Mouse (Mus musculus): ENCODE results near the gene Tff3. TPM values are rescaled to one million over a fixed set of nuclear protein-coding genes. Genes with fewer than 3 reads are reported as not detected.

Gene Tff3
- polyA plus RNA-seq, 1 experiment: 0.28 TPM

GRCm38 (mm10) chr17:31136821-31137220 is 7.4 kb upstream of the Tff3 start:
- Histone ChIP-seq H3K36me3 (ENCODE audit: control insufficient read depth, insufficient read depth, low read length) (no peaks in the 10 kb centered on the region), H3K4me1 (ENCODE audit: control insufficient read depth, insufficient read depth, low read length) (no peaks in the 10 kb centered on the region; the same call in 1 of the 2 replicates), H3K27ac (ENCODE audit: control insufficient read depth, insufficient read depth, low read depth, low read length) (no peak overlapping the region), H3K27me3 (ENCODE audit: control insufficient read depth, insufficient read depth, low read length) (no peaks in the 10 kb centered on the region), H3K4me3 (ENCODE audit: control insufficient read depth, low read depth, low read length) (no peak overlapping the region)
- TF ChIP-seq POLR2A (IDR thresholded peaks at IDR 0.05; ENCODE audit: control insufficient read depth, low read depth, low read length) (no peak), CTCF (IDR thresholded peaks at IDR 0.05; ENCODE audit: control insufficient read depth, insufficient read depth, insufficient replicate concordance, low read depth, low read length) (no peak)

GRCm38 (mm10) chr17:31136291-31136690 is 6.8 kb upstream of the Tff3 start:
- Histone ChIP-seq H3K36me3 (ENCODE audit: control insufficient read depth, insufficient read depth, low read length) (no peaks in the 10 kb centered on the region), H3K27me3 (ENCODE audit: control insufficient read depth, insufficient read depth, low read length) (no peaks in the 10 kb centered on the region), H3K27ac (ENCODE audit: control insufficient read depth, insufficient read depth, low read depth, low read length) (no peak overlapping the region), H3K4me3 (ENCODE audit: control insufficient read depth, low read depth, low read length) (no peak overlapping the region), H3K4me1 (ENCODE audit: control insufficient read depth, insufficient read depth, low read length) (no peaks in the 10 kb centered on the region; the same call in 1 of the 2 replicates)
- TF ChIP-seq CTCF (IDR thresholded peaks at IDR 0.05; ENCODE audit: control insufficient read depth, insufficient read depth, insufficient replicate concordance, low read depth, low read length): no peak
- TF ChIP-seq POLR2A (IDR thresholded peaks at IDR 0.05; ENCODE audit: control insufficient read depth, low read depth, low read length): no peak

- Histone ChIP-seq H3K4me1 (ENCODE audit: control insufficient read depth, insufficient read depth, low read length) (no peaks in the 10 kb centered on the region; the same call in 1 of the 2 replicates), H3K27ac (ENCODE audit: control insufficient read depth, insufficient read depth, low read depth, low read length) (no peak overlapping the region), H3K36me3 (ENCODE audit: control insufficient read depth, insufficient read depth, low read length) (no peaks in the 10 kb centered on the region), H3K4me3 (ENCODE audit: control insufficient read depth, low read depth, low read length) (no peak overlapping the region), H3K27me3 (ENCODE audit: control insufficient read depth, insufficient read depth, low read length) (no peaks in the 10 kb centered on the region)
- TF ChIP-seq CTCF (IDR thresholded peaks at IDR 0.05; ENCODE audit: control insufficient read depth, insufficient read depth, insufficient replicate concordance, low read depth, low read length): no peak
Measured at GRCm38 (mm10) chr17:31134913-31135312, 5.5 kb upstream of the Tff3 start.

GRCm38 (mm10) chr17:31133776-31134175 is 4.3 kb upstream of the Tff3 start:
- no peaks in the 10 kb centered on the region; the same call in 1 of the 2 replicates for H3K4me1 ChIP-seq (ENCODE audit: control insufficient read depth, insufficient read depth, low read length)
- no peak overlapping the region for H3K4me3 ChIP-seq (ENCODE audit: control insufficient read depth, low read depth, low read length)
- no peak for TF ChIP-seq POLR2A (IDR thresholded peaks at IDR 0.05; ENCODE audit: control insufficient read depth, low read depth, low read length)
- no peak for TF ChIP-seq CTCF (IDR thresholded peaks at IDR 0.05; ENCODE audit: control insufficient read depth, insufficient read depth, insufficient replicate concordance, low read depth, low read length)
- H3K27ac ChIP-seq (ENCODE audit: control insufficient read depth, insufficient read depth, low read depth, low read length): no peak overlapping the region
- H3K36me3 ChIP-seq (ENCODE audit: control insufficient read depth, insufficient read depth, low read length): no peaks in the 10 kb centered on the region
- H3K27me3 ChIP-seq (ENCODE audit: control insufficient read depth, insufficient read depth, low read length): no peaks in the 10 kb centered on the region

- TF ChIP-seq POLR2A (IDR thresholded peaks at IDR 0.05; ENCODE audit: control insufficient read depth, low read depth, low read length) (no peak), CTCF (IDR thresholded peaks at IDR 0.05; ENCODE audit: control insufficient read depth, insufficient read depth, insufficient replicate concordance, low read depth, low read length) (no peak)
- Histone ChIP-seq H3K4me1 (ENCODE audit: control insufficient read depth, insufficient read depth, low read length) (no peaks in the 10 kb centered on the region; the same call in 1 of the 2 replicates), H3K4me3 (ENCODE audit: control insufficient read depth, low read depth, low read length) (no peak overlapping the region), H3K27ac (ENCODE audit: control insufficient read depth, insufficient read depth, low read depth, low read length) (no peak overlapping the region), H3K36me3 (ENCODE audit: control insufficient read depth, insufficient read depth, low read length) (no peaks in the 10 kb centered on the region), H3K27me3 (ENCODE audit: control insufficient read depth, insufficient read depth, low read length) (no peaks in the 10 kb centered on the region)
Measured at GRCm38 (mm10) chr17:31131269-31131821, 1.9 kb upstream of the Tff3 start.

GRCm38 (mm10) chr17:31128708-31129318 is 633 bp downstream of the Tff3 start:
- Histone ChIP-seq H3K27me3 (ENCODE audit: control insufficient read depth, insufficient read depth, low read length) (no peaks in the 10 kb centered on the region), H3K4me1 (ENCODE audit: control insufficient read depth, insufficient read depth, low read length) (no peaks in the 10 kb centered on the region; the same call in 1 of the 2 replicates)

GRCm38 (mm10) chr17:31125548-31126266 is 3.7 kb downstream of the Tff3 start:
- no peak overlapping the region for H3K4me3 ChIP-seq (ENCODE audit: control insufficient read depth, low read depth, low read length)
- H3K36me3 ChIP-seq (ENCODE audit: control insufficient read depth, insufficient read depth, low read length): no peaks in the 10 kb centered on the region
- no peak for TF ChIP-seq CTCF (IDR thresholded peaks at IDR 0.05; ENCODE audit: control insufficient read depth, insufficient read depth, insufficient replicate concordance, low read depth, low read length)
- no peak for TF ChIP-seq POLR2A (IDR thresholded peaks at IDR 0.05; ENCODE audit: control insufficient read depth, low read depth, low read length)
- H3K4me1 ChIP-seq (ENCODE audit: control insufficient read depth, insufficient read depth, low read length): no peaks in the 10 kb centered on the region
- H3K27me3 ChIP-seq (ENCODE audit: control insufficient read depth, insufficient read depth, low read length): no peaks in the 10 kb centered on the region
- H3K27ac ChIP-seq (ENCODE audit: control insufficient read depth, insufficient read depth, low read depth, low read length): no peak overlapping the region

More at GRCm38 (mm10) chr17:31128708-31129318, 633 bp downstream of the Tff3 start:
- no peaks in the 10 kb centered on the region for H3K36me3 ChIP-seq (ENCODE audit: control insufficient read depth, insufficient read depth, low read length)
- H3K27ac ChIP-seq (ENCODE audit: control insufficient read depth, insufficient read depth, low read depth, low read length): no peak overlapping the region
- no peak for TF ChIP-seq CTCF (IDR thresholded peaks at IDR 0.05; ENCODE audit: control insufficient read depth, insufficient read depth, insufficient replicate concordance, low read depth, low read length)
- TF ChIP-seq POLR2A (IDR thresholded peaks at IDR 0.05; ENCODE audit: control insufficient read depth, low read depth, low read length): no peak
- no peak overlapping the region for H3K4me3 ChIP-seq (ENCODE audit: control insufficient read depth, low read depth, low read length)
